Mouse (Mus musculus): ENCODE measurements at regions not wholly inside any gene's neighbourhood (a gene's known extent, or its start where the extent isn't known, plus 50 kb on each side); places are given as distances from the start of the nearest gene placed in this dataset.

DNA sequence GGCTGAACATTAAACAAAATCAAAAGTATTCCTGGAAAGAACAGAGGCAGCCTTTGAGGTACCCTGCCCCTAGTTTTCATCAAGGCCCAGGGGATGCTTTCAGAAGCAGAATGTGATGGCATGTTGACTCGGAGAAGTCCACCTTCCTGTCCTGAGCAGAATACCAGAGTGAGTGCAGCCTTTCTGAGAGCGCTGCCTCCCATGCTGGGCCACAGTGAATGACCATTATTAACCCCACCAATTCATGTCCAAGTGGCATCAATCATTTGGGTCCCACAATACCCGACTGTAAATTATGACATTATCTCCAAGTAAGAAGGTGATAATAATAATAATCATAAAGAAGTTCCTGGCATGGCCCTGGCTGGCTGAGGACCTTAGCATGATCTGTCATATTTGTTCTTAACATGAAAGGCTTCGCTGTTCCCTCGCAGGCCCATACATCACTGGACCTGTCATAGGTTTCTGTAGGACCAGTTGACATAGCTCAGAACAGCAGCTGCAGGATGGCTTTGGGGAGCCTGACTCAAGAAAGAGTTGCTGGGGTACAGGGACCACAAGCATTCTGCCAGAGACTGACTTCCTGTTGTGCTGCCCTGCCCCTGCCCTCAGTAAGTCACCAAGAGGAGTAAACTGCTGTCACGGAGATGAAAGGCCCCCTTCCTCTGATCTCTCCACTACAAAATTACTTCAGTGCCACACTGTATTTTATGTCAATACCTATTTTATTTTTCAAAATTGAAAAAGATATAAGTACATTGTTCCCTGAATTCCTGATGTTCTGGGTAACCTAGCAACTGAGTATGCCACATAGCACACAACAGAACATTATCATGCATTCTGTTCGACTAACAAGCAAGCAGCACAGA lies 176.6 kb downstream of the Tmem161b start:
- ATAC-seq (replicated peaks; ENCODE audit: low read depth, poor library complexity, severe bottlenecking) = no peak

DNA sequence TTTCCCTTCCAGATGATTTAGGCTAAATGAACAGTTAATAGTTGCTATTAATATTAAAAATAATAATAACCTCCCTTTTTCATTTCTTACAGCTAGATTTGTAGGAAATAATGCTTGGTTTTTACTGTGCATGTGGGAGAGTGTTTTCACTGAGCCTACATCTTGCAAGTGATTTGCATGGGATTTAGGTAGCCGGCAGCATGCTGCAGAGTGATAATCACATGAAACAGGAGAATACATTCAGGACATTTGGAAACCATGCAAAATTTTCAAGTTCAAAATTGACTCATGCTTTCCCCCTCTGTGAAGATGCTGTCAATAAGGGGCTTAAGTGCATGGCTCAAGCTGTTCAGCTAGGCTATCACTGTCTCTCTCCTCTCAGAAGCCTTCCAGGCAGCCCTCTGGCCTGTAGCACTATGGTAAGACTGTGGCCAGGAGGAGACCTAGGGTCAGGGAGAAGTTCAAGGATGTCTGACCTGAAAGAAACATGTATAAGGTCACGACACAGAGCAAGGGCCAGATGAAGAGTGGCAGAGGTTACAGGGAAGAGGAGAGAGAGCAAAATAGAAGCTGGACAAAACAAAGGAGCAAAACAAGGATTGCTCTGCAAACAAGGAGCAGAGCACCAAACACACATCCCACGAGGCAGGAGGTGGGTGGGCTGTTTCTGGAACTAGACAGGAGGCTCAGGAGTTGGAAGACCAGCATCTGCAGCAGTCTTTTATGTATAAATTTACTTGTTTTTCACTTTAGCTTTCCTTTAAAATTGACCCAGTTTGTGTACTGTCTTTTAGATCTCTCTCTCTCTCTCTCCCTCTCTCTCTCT lies 177.5 kb downstream of the Tmem161b start:
- ATAC-seq (replicated peaks; ENCODE audit: low read depth, poor library complexity, severe bottlenecking) = no peak

DNA sequence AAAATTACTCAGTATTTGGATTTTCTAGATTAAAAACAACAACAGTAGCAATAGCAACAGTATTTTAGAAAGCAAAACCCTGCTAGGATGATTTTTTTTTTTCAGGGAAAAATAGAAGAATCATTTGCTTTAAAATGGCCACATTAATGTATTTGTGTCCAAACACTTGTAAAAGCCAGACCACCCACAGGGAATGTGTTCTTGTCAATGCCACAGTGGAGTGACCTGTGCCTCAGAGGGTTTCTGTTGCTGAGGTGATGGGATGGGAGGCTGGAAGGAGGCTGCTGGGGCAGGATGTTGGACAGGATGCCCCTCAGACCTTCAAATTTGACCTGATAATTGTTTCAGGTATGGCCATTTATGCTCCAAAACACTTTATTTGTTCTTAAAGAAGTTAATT lies 178.9 kb downstream of the Tmem161b start:
- ATAC-seq (replicated peaks; ENCODE audit: low read depth, poor library complexity, severe bottlenecking) = no peak

DNA sequence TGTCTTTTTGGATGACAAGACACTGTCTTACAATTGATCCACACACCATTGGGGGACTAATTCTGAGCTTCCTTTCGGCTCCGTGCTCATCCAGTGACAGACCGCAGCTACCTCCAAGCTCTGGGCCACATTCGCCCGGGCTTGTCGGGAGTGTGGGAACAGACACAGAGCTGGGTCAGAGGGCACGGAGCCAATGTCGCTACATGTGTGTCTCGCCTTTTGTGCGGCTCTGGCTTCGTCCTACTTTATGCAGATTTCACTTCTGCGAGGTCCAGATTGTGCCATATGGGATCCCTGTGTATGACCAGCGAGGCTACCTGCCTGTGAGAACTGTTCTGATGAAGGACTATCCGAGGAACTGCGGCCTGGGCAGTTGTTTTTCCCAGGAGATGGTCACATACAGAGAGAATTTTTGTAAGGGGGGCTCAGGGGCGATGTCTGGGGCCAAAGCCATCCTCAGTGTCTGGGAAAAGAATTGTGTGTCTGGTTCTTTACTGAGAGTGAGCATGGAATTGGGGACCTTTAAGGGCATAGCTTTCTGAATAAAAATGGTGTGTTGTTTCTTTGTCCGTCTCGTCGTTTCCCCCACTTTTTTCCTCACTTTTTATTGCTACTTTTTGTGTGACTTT lies 182.6 kb downstream of the Tmem161b start:
- no peak for ATAC-seq (replicated peaks; ENCODE audit: low read depth, poor library complexity, severe bottlenecking)

DNA sequence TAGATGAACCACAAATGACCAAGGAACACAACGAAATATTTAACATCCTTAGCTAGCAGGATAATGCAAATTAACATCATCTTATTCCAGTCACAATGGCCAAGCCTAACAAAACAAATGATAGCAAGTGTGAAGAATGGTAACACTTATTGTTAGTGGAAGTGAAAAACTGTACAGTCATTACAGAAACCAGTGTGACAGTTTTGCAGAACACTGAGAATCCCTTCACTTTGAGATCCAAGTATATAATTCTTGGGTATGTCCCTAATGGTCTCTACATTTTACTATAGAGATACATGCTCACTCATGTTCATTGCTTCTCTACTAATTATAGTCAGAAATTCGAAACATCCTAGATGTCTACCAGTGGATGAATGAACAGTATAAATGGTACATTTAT lies 212.3 kb downstream of the Tmem161b start:
- no peak for ATAC-seq (replicated peaks; ENCODE audit: low read depth, poor library complexity, severe bottlenecking)

DNA sequence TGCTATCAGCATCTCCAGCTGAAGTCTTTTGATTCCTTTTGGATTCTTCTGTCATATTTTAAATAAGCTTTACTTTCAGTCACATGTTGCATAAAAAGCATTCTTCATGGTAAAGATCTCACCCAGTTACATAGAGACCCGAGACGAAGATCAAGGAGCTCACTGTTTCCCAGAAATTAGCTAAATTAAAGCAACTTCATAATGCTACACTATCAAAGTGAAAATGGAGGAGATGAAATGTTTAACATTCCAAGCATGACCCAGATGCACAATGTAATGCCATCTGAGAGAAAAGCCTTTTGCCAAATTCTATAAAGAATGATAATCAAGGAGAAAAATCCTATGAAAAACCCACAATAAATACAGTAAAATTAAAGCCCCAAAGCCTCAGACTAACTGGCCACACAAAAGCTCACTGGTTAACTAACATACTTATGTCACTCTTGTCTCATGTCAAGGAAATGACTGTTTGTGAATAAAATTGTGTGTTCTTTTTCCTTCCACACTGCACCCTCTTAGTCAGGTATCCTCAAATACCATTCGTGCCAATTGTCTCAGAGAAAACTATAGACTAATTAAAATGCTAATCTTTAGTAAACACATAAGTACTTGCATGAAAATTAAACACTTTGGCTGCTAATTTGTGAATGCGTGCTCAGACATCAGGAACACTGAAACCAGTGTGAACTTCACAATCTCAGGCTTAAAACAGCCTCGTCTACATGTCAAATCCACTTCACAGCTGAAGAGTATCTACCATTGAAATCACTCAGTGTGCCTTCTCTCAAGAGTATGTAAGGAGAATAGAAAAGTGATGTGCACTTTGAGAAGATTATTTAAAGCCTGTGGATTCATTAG lies 215.7 kb downstream of the Tmem161b start:
- no peak for ATAC-seq (replicated peaks; ENCODE audit: low read depth, poor library complexity, severe bottlenecking)

DNA sequence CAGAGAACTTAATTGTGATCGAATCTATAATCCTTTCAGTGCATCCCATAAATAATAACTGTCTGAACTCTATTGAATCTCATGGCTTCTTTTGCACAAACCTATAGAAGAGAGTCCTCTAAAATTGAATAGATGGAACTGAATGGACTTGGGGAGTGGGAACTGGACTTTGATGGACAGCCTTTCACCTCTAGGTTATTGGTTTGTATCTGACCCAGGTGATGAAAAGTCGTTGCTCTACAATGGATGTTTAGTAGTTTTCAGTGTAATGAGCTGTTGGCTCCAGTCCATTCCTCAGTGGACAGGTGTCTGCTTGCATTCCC lies 216.3 kb downstream of the Tmem161b start:
- no peak for ATAC-seq (replicated peaks; ENCODE audit: low read depth, poor library complexity, severe bottlenecking)

DNA sequence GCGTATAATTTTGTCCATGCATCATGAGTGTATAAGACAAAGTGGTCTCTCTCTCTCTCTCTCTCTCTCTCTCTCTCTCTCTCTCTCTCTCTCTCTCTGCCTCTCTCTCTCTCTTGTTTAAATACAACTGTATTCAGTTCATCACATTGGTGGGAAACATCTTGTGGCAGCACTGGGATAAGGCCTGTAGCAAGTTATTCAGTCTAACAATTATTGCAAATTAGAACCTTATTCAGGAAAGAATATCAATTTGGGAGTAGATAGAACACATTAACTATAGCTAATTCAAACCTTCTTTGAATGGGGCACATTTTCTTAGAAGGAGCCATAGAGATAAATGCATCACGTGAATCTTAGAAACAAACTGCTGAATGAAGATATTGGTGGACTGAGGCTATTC lies 226.4 kb downstream of the Tmem161b start:
- no peak for ATAC-seq (replicated peaks; ENCODE audit: low read depth, poor library complexity, severe bottlenecking)

DNA sequence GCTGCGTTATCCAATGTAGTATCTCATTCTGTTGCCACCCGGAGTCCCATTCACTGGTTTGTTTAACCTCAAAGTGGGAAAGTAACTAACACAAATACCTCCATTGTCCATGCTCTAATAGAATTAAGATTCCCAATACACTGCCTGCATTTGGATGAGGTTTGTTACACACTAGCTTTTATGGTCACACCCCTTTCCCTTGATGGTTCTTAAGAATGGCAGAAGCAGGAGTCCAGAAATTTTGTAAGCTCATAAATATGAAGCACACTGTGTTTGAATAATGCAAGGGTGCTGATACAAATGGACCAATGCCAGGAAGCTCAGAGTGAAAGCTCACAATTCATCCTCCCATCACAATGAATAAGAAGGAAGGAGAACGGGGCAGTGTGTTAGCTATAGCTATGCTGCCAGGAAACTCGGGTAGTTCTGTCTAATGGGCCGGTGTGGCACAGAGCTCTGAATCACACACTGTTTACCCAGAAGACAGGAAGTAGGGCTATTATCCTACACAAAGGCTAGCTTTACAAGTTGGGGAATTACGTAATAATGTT lies 227.0 kb downstream of the Tmem161b start:
- ATAC-seq (replicated peaks; ENCODE audit: low read depth, poor library complexity, severe bottlenecking) = no peak
